Mouse (Mus musculus) mouse embryonic stem cell (cell line): Measurements from ENCODE around the gene Phactr1.

Source experiments
- in situ Hi-C, 2 experiments: fragments of 300-500 bp; cut with MboI; formaldehyde crosslinking; loops; 1 replicate in 1 of 2; 3 replicates in 1 of 2; pipeline ENCODE4 v1.14.3; 2019 to 2020; ENCODE audit warnings: low sequenced_read_pairs in 2 of 2, low pct_unique_long_range_greater_than_20kb in 1 of 2, mixed read lengths in 1 of 2; ENCODE audit not compliant: unreplicated experiment in 1 of 2

Phactr1 gene

DNA sequence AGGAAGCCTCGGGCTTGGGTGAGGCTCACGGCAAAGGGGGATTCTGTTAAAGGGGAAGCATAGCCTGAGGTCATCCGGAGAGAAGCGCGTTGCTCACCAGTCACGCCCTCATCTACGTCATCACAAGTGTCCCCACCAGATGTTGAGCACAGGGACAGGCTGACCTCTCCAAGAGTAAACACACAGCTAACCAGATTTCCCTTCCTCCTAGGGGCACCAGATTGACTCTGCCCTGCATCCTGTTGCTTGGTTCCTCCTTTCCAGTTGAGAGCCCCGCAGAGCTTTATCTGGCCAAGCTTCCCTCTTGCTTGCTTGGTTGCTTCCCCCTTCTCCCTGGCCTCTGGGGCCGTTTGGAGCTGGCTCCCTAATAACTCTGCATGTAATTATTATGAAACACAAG, 148.6 kb downstream of the Phactr1 start:
- in situ Hi-C loops = no loop called here

DNA sequence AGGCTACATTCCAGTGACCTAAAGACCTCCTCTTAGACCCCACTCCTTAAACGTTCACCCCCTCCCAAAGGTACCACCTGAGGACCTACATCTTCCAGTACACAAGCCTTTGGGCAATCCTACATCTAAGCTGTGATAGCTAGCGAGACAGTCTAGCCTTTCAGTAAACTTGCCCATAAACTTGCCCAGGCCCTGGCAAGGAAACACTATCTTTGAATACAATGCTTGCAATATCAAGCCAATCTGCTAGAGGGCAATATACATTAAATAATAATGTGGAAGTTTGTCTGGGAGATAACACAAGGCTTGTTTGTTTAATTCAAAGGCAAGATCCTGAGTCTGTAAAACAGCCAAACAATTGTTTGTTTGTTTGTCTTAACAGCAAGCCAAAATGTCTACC, 155.0 kb downstream of the Phactr1 start:
- in situ Hi-C loops = no loop called here

DNA sequence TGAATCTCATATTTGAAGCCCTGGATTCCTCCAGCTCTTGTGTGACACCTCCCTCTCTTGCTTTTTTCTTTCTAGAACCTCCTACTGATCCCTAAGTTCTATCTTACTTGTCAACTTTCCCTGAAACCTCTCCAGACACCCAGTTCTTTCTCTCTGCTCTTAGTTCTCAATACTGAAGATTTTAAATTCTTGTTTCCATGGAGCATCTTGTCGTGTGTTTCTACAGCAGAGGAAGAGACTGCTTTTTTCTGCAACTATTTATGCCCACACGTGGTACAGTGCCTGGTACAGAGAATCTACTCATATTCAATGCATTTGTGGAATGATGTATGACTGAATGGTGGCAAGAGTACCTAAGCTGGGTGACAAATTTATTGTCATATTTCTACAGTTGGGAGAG, 158.9 kb downstream of the Phactr1 start:
- in situ Hi-C loops = no loop called here

- in situ Hi-C loops = no loop called here
Measured at GRCm38 (mm10) chr13:42852086-42852485, 171.7 kb downstream of the Phactr1 start.

- in situ Hi-C loops = no loop called here
Measured at GRCm38 (mm10) chr13:42853900-42854595, 173.6 kb downstream of the Phactr1 start.

GRCm38 (mm10) chr13:42866162-42866941, 185.9 kb downstream of the Phactr1 start:
- in situ Hi-C loops = no loop called here

DNA sequence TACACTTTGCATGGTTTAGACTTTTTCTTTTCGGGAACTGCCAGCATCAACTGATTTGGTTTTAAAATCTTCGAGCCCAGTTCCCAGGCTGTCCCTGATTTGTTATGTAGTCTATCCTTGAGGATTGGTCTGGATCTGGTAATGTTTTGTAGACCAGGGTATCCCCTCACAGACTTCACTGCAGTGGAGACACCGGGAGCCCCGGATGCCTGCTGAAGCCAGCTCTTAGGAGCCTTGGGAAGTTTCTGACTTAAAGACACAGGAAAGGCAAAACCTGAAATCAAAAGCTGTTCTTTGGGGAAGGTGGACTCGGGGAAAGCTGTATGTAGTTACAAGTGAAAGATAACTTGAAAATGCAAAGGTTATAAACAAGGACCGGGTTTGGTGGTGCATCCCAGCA, 186.6 kb downstream of the Phactr1 start:
- in situ Hi-C loops = no loop called here

GRCm38 (mm10) chr13:42872125-42872524, 191.7 kb downstream of the Phactr1 start:
- in situ Hi-C loops = no loop called here

DNA sequence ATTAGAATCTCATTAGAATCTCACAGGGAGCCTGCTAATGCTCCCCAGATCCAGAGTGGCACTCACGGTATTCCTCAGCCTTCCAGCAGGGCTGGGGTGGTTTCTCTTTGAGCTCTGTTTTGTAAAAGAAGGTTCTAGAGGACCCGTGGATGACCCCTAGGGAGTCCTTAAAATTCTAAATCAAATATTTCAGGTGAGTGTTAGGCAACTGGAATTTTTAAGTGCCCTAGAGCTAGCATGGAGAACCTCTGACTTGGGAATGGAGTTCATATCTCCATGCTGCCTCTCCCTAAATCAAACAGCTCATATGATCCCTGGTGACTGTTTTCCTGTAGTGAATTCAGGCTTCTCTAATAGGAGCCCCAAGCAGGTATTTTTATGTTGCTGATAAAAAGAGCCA, 197.9 kb downstream of the Phactr1 start:
- in situ Hi-C loops = no loop called here

DNA sequence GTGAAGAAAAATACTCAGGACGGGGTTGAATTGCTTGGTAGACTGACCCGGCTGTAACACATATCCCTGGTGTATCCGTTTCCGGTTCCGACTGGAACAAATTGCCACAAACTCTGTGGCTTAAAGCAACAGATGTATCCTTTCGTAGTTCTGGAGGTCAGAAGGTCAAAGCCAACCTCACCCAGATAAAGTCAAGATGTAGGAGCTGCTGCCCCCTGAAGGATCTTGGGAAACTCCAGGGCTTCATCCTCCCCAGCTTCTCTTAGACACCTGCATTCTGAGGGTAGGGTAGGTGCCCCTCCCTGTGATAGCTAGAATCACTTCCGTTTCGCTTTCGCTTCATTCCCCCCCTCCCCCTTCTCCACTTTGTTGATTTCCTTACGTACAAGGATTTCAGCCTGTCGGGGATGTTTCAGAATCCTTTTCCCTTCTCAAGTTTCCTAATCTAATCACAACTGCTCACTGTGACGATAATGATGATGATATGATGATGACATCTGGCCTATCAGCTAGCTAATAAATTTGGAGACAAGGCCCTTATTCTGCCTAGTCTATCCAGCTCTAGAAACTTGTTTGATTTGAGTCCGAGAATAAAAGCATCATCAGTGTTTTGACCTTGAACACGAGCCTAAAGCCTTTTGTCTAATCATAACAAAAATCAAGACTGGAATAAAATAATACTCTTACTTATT, 203.8 kb downstream of the Phactr1 start:
- in situ Hi-C loops = no loop called here

DNA sequence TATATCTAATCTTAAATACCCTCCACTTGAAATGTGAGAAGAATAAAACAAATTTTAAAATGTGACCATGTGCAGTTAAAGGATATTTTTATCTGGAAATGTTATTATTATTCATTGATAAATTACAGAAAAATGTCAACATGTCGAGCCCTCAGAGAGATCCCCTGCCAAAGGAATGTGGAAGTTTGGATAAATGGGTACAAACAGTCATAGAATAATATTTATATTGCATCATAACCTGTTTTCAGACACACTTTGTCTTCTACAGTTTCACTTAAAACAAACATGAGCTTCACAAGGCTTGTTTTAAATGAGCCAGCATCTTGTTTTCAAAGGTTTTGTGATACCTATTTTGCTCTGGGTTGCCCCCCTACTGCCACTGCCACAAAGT, 204.3 kb downstream of the Phactr1 start:
- in situ Hi-C loops = no loop called here

DNA sequence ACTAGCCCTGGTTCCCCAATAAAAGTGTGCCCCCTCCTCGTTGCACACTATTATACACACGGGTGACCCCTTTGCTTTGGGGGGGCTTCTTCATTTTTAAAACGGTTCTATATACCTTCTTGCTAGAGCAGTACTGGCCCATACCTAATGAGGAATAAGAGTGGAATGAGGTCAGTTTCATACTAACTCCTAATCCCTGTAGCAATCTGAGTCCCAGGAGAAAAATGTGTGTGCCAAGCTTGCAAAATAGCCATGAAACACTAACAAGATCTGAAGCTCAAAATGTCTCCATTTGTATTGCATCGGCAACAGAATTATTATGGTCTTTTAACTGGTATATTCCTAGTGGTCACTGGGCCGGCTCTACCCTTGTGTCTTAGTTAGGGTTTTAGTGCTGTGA, 207.3 kb downstream of the Phactr1 start:
- in situ Hi-C loops = no loop called here

DNA sequence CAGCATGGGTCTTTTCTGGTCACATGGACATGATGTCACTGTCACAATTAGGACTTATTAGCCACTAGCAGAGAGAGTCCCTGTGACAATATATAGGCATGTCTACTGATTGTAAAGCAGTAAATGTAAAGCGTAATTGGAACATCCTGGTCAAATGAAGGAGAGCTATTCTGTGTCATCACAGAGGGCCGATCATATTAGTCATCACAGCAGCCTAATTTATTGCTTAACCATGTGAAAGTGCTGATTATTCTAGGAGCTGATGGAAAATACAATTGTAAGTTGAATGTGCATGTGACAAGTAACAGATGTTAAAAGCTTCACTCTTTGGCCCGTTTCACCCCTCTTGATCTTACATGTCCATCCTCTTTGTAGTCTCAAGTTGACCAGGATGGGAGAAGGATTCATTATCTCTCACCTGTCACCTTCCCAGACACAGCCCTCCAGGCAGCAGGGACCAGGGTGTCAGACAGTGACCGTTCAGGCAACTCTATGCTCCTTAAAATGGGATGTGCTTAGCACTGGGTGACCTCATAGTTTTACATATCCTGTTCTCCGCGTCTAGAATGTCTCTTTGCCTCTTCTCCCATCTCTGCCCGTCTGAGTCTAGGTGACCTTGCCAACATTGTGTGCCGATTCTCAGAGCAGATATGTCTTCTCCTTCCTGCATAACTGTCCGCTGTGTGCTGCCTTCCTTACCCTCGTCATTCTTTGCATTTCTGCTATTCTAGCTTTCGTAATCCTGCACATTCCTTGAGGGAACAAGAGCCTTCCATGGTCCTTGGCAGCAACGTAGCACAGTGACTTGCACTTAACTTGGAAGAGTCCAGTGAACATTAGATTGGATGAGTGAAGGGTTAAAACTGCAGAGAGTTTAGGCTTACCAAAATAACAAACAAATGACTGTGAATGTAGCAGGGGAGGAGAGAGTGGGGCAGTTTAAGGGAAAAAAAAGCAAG, 209.4 kb downstream of the Phactr1 start:
- in situ Hi-C loops = no loop called here

GRCm38 (mm10) chr13:42890651-42891050, 210.2 kb downstream of the Phactr1 start:
- in situ Hi-C loops = no loop called here

- in situ Hi-C loops = no loop called here
Measured at GRCm38 (mm10) chr13:42894016-42894415, 213.6 kb downstream of the Phactr1 start.

DNA sequence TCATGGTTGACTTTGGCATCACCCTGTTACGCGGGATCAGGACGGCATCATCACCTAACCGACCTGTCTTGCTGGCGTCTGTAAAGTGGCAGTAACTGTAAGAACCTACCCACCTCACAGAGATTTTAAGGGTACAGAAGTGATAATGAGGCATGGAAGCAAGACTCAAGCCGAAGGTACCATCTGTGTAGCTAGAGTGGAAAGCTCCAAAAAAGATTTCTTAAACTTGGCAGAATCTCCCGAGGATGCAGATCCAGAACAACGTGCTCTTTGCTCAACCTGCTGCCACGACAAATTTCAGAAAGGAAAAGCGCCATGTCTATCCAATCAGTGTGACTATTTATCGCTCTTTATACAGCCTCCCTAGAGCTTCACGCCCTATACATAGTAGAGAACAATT, 214.2 kb downstream of the Phactr1 start:
- in situ Hi-C loops = no loop called here

DNA sequence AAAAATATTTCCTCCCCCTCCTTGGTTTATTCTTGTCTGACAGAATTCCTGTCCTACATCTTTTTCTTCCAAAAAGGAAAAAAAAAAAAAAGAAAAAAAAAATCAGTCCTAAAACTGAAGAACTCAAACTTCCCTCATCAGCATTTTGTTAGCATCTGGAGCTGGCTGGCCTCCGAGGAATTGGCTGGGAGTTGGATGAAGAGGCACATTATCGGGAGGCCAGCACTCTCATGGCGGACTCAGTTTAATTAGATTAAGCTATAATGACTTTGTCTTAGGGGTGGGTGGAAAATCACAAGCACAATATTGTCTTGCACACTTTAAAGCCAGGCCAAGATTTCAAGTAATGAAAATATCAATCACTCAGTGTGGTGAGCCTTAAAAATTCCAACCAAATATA, 215.6 kb downstream of the Phactr1 start:
- in situ Hi-C loops = no loop called here

DNA sequence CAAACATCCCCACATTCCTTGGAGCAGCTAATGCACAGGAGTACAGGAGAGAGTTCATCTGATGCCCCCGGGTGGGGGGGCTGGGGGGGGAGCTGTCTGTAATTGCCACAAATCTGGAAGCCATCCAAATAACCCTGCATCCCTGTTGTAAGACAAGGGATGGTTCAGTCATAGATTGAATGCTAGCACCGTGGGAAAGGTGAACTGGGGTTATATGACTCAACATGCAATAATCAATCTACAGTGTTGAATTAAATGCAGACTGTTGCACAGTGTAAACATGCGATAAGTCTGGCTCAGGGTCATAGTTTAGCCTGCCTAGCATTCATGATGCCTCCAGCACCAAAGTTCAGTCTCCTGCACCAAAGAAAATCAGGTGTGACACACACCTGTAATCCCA, 219.2 kb downstream of the Phactr1 start:
- in situ Hi-C loops = no loop called here

DNA sequence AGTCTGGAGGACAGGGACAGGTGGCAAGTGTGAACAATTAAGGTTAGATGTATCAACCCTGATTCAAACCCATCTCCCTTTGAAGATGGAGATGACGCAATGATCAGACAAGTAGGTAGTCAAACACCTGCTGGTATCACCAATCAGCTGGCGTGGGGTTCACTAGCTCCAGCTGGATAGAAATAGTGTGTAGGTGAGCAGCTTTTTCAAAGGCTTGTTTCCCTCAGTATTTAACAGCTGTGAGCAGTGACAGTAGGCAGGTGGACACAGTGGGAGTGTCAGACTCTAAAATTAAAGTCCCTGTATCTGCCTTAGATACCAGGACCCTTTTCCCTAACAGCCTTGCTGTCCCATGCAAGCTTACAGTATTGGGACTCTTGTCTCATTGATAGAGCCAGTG, 221.4 kb downstream of the Phactr1 start:
- in situ Hi-C loops = no loop called here
